Mouse (Mus musculus) bone marrow macrophage, adult 2 months (primary cell): Measurements from ENCODE around the gene Mrvi1.

ENCODE experiments used
- CTCF ChIP-seq: IDR thresholded peaks from 2 replicates; pipeline ENCODE4 v1.5.1; 2012; ENCODE audit warnings: low read depth, mild to moderate bottlenecking, low read length, moderate library complexity
- POLR2A ChIP-seq: IDR thresholded peaks from 2 replicates; pipeline ENCODE4 v1.6.1; 2012; ENCODE audit warnings: mild to moderate bottlenecking, low read depth, low read length, borderline replicate concordance

DNA sequence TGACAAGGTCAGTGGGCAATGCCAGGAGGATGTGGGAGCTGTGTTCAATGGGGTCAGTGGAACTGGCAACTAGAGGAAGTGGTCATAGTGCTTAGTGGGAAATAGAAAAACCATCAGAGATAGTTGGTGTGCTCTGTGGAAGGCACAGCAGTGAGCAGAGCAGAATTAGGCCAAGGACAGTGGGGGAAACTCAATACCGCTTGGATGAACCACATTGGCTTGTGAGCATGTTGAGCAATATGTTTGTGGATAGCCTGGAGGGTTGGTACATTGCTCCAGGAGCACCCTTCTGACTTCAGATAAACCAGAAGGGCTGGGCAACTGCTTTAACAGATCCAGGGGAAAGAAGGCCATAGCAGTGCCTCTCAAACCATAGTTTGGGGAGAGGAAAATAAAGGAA, 133.9 kb downstream of the Mrvi1 start:
- TF ChIP-seq CTCF (no peak), POLR2A (no peak)
